Mouse (Mus musculus) layer of hippocampus, postnatal 10 days (tissue): Measurements from ENCODE around the gene Etv1. TPM values are rescaled to one million over a fixed set of nuclear protein-coding genes. Genes with fewer than 3 reads are reported as not detected.
"Not testable (repeated sequence)": the region's sequence is repeated elsewhere in the genome, so short reads cannot be mapped to it uniquely, and the experiment has no call there.

ENCODE experiments used
- DNase-seq, 2 experiments: peaks; one replicate each; pipeline ENCODE4 v3.0.0; 2021; ENCODE audit warnings: low spot score in 2 of 2
- total RNA-seq, 2 experiments: library from RNA; stranded (reverse); gene quantifications; 2 replicates each; pipeline ENCODE4 v1.2.3; 2021

Gene Etv1
- total RNA-seq, 2 experiments from 2014 or later: 72.6 to 74.9 TPM

GRCm38 (mm10) chr12:38816235-38816634, 37.1 kb downstream of the Etv1 start:
- no peak for DNase-seq

GRCm38 (mm10) chr12:38818320-38818719, 39.1 kb downstream of the Etv1 start:
- DNase-seq: no peak

GRCm38 (mm10) chr12:38820642-38821041, 41.5 kb downstream of the Etv1 start:
- DNase-seq: no peak

GRCm38 (mm10) chr12:38824405-38824804, 45.2 kb downstream of the Etv1 start:
- no peak for DNase-seq

- DNase-seq: no peak
Measured at GRCm38 (mm10) chr12:38832981-38833380, 53.8 kb downstream of the Etv1 start.

GRCm38 (mm10) chr12:38834581-38834980, 55.4 kb downstream of the Etv1 start:
- no peak for DNase-seq

GRCm38 (mm10) chr12:38834986-38835385, 55.8 kb downstream of the Etv1 start:
- not testable (repeated sequence) for DNase-seq

- DNase-seq: no peak
Measured at GRCm38 (mm10) chr12:38843801-38844295, 64.7 kb downstream of the Etv1 start.

- no peak for DNase-seq
Measured at GRCm38 (mm10) chr12:38847500-38848261, 68.5 kb downstream of the Etv1 start.

GRCm38 (mm10) chr12:38849994-38850393, 70.8 kb downstream of the Etv1 start:
- DNase-seq: no peak

- DNase-seq: no peak
Measured at GRCm38 (mm10) chr12:38854274-38854673, 75.1 kb downstream of the Etv1 start.

GRCm38 (mm10) chr12:38854751-38855150, 75.6 kb downstream of the Etv1 start:
- DNase-seq: no peak

GRCm38 (mm10) chr12:38859675-38860074, 80.5 kb downstream of the Etv1 start:
- no peak for DNase-seq

GRCm38 (mm10) chr12:38860168-38861115, 81.3 kb downstream of the Etv1 start:
- DNase-seq: no peak

- no peak for DNase-seq
Measured at GRCm38 (mm10) chr12:38863395-38863794, 84.2 kb downstream of the Etv1 start.

GRCm38 (mm10) chr12:38863982-38864828, 85.0 kb downstream of the Etv1 start:
- DNase-seq: no peak

GRCm38 (mm10) chr12:38874470-38874995, 95.4 kb downstream of the Etv1 start:
- no peak for DNase-seq

GRCm38 (mm10) chr12:38904516-38904915, 125.3 kb downstream of the Etv1 start:
- no peak for DNase-seq

GRCm38 (mm10) chr12:38906314-38906713, 127.1 kb downstream of the Etv1 start:
- no peak for DNase-seq

GRCm38 (mm10) chr12:38906812-38907211, 127.6 kb downstream of the Etv1 start:
- no peak for DNase-seq

GRCm38 (mm10) chr12:38908947-38909346, 129.8 kb downstream of the Etv1 start:
- no peak for DNase-seq
